Mouse (Mus musculus) heart, adult 2 months (tissue): ENCODE data around the gene Bsg. TPM values are rescaled to one million over a fixed set of nuclear protein-coding genes. Genes with fewer than 3 reads are reported as not detected.
A peak's percentile ranks its signal among the peaks of the same experiment; 100 is the strongest.

Experiments used
- DNase-seq, 2 experiments: peaks; one replicate each; pipeline ENCODE4 v3.0.0; 2021
- H3K27ac ChIP-seq: fragments of 200-600 bp; 2 replicates; pipeline ENCODE4 v1.8.1; 2022
- H3K27me3 ChIP-seq: fragments of 200-500 bp; 2 replicates; pipeline ENCODE4 v1.6.1; 2012; ENCODE audit warnings: mild to moderate bottlenecking, low read length, inconsistent platforms, mixed read lengths; ENCODE audit not compliant: control insufficient read depth, insufficient read depth
- H3K36me3 ChIP-seq: fragments of 200-500 bp; 2 replicates; pipeline ENCODE4 v1.6.1; 2012; ENCODE audit warnings: low read length, inconsistent platforms; ENCODE audit not compliant: control insufficient read depth, insufficient read depth
- H3K4me1 ChIP-seq: fragments of 200-500 bp; 2 replicates; pipeline ENCODE4 v1.6.1; 2011; ENCODE audit warnings: low read length; ENCODE audit not compliant: control insufficient read depth, insufficient read depth
- H3K4me3 ChIP-seq: fragments of 200-600 bp; 2 replicates; pipeline ENCODE4 v1.8.1; 2022
- H3K79me2 ChIP-seq: fragments of 200-500 bp; replicated peaks from 2 replicates; pipeline ENCODE4 v1.6.1; 2012; ENCODE audit warnings: mild to moderate bottlenecking, inconsistent platforms, low read length, moderate library complexity, mixed read lengths; ENCODE audit not compliant: control insufficient read depth, insufficient read depth
- H3K9ac ChIP-seq: fragments of 200-500 bp; 2 replicates; pipeline ENCODE4 v1.6.1; 2012; ENCODE audit warnings: low read depth, mild to moderate bottlenecking, control low read depth, inconsistent platforms, low read length, mixed read lengths
- CTCF ChIP-seq: fragments of 200-600 bp; IDR thresholded peaks from 2 replicates; pipeline ENCODE4 v1.8.1; 2022; ENCODE audit warnings: antibody characterized with exemption, mild to moderate bottlenecking, moderate library complexity
- EP300 ChIP-seq: fragments of 200-500 bp; IDR thresholded peaks from 2 replicates; pipeline ENCODE4 v1.6.1; 2011; ENCODE audit warnings: low read depth, low read length, control low read depth; ENCODE audit not compliant: insufficient read depth
- POLR2A ChIP-seq: fragments of 200-500 bp; IDR thresholded peaks from 2 replicates; pipeline ENCODE4 v1.6.1; 2011; ENCODE audit warnings: mild to moderate bottlenecking, low read depth, low read length, control low read depth; ENCODE audit not compliant: insufficient read depth
- WGBS: fragments of 180-500 bp; shearing (Covaris S2); methylation state at CpG from one replicate; pipeline ENCODE4 v1.1.7; 2018; 5-methylcytosine and 5-hydroxymethylcytosine counted together
- intact Hi-C: fragments of 180-260 bp; cut with DNase I; formaldehyde crosslinking; loops from one replicate; pipeline ENCODE4 v1.15.1; 2025
- polyA plus RNA-seq: library from polyadenylated mRNA; depleted of rRNA; stranded (reverse); fragments of >200 nt; gene quantifications from 2 replicates; pipeline ENCODE4 v1.2.3, GENCODE M21; 2012
- total RNA-seq, 2 experiments: library from RNA; stranded (reverse); gene quantifications; 2 replicates each; pipeline ENCODE4 v1.2.3; 2021

Bsg gene
- total and polyA plus RNA-seq, 3 experiments: 1,364 to 1,570 (median 1,491) TPM

GRCm38 (mm10) chr10:79745898-79746773 lies 41.8 kb downstream of the Bsg start, which contains the start of gene Polrmt:
Polrmt (minus strand) TSS chr10:79746581.
- peak within 1 kb of the TSS; percentile 67 for H3K9ac ChIP-seq
- no peaks in the 10 kb centered on the region for H3K79me2 ChIP-seq
- DNase-seq: peak; percentile 92 to 97
- TF ChIP-seq CTCF: peak; percentile 75
- TF ChIP-seq POLR2A: peak; percentile 74
- TF ChIP-seq EP300: no peak
- intact Hi-C loops: loop anchor here (2.0 kb wide), 1 partner anchor 21 kb away; the partner anchor contains the start of gene Rnf126
- no peaks in the 10 kb centered on the region for H3K36me3 ChIP-seq
- WGBS: under 1% methylated on average over 38 of the region's 38 CpGs
- H3K27ac ChIP-seq: peak within 1 kb of the TSS; percentile 78
- no peaks in the 10 kb centered on the region for H3K27me3 ChIP-seq
- peak within 1 kb of the TSS; percentile 90 for H3K4me3 ChIP-seq
- H3K4me1 ChIP-seq: peaks cover 6% of the 10 kb centered on the region

GRCm38 (mm10) chr10:79746774-79747151 lies 42.5 kb downstream of the Bsg start:
- 21% methylated on average over 6 of the region's 6 CpGs for WGBS
- no peaks in the 10 kb centered on the region for H3K36me3 ChIP-seq
- TF ChIP-seq EP300 (no peak), POLR2A (no peak), CTCF (no peak)
- H3K9ac ChIP-seq: 0 out of 2 replicates have a peak overlapping the region, but pooled peaks have one; percentile 17
- peaks cover 6% of the 10 kb centered on the region for H3K4me1 ChIP-seq
- H3K4me3 ChIP-seq: peak overlapping the region; percentile 90
- no peak for DNase-seq
- H3K27ac ChIP-seq: peak overlapping the region; percentile 23; the same call in 1 of the 2 replicates
- intact Hi-C loops: loop anchor here (2.0 kb wide), 1 partner anchor 20 kb away; the partner anchor contains the start of gene Rnf126
- no peaks in the 10 kb centered on the region for H3K27me3 ChIP-seq
- no peaks in the 10 kb centered on the region for H3K79me2 ChIP-seq

- Histone ChIP-seq H3K4me3 (no peak overlapping the region), H3K9ac (no peak overlapping the region), H3K27ac (no peak overlapping the region), H3K4me1 (peaks cover 6% of the 10 kb centered on the region), H3K79me2 (no peaks in the 10 kb centered on the region), H3K27me3 (no peaks in the 10 kb centered on the region), H3K36me3 (no peaks in the 10 kb centered on the region)
- TF ChIP-seq EP300 (no peak), CTCF (no peak), POLR2A (no peak)
- no peak for DNase-seq
- intact Hi-C loops: no loop called here
- 71% methylated on average over 6 of the region's 6 CpGs for WGBS
Measured at GRCm38 (mm10) chr10:79748496-79748895, 44.2 kb downstream of the Bsg start.

- Histone ChIP-seq H3K27ac (no peak within 1 kb of the TSS), H3K36me3 (no peaks in the 10 kb centered on the region), H3K4me3 (peak within 1 kb of the TSS; percentile 16), H3K9ac (peak within 1 kb of the TSS; percentile 50), H3K79me2 (no peaks in the 10 kb centered on the region), H3K27me3 (no peaks in the 10 kb centered on the region), H3K4me1 (peaks cover 2% of the 10 kb centered on the region)
- DNase-seq: peak; percentile 60 to 66
- TF ChIP-seq EP300 (no peak), POLR2A (no peak), CTCF (no peak)
- intact Hi-C loops: no loop called here
- WGBS: 4% methylated on average over 36 of the region's 36 CpGs
Measured at GRCm38 (mm10) chr10:79754856-79755516, 50.7 kb downstream of the Bsg start, which contains the start of gene Fgf22. Fgf22 (plus strand) TSS chr10:79755076.

- intact Hi-C loops: no loop called here
- no peak for DNase-seq
- Histone ChIP-seq H3K4me3 (no peak overlapping the region), H3K36me3 (no peaks in the 10 kb centered on the region), H3K79me2 (no peaks in the 10 kb centered on the region), H3K27ac (no peak overlapping the region), H3K9ac (no peak overlapping the region), H3K27me3 (no peaks in the 10 kb centered on the region), H3K4me1 (peaks cover 2% of the 10 kb centered on the region)
- no peak for TF ChIP-seq POLR2A
- TF ChIP-seq EP300: no peak
- no peak for TF ChIP-seq CTCF
- 87% methylated on average over 3 of the region's 3 CpGs for WGBS
Measured at GRCm38 (mm10) chr10:79755854-79756253, 51.6 kb downstream of the Bsg start.
